8 mouse cellular contexts compared by ENCODE assay signal in genomic region chr19:53800365-53800999, GRCm38 (mm10).
A peak's percentile ranks its signal among the peaks of the same experiment; 100 is the strongest.
DNase-seq lines count a peak whose midpoint lies in the region; ATAC-seq lines count a peak whose summit lies in the region.

No protein-coding gene starts in this region.

- no peaks in the 10 kb centered on the region for H3K36me3 ChIP-seq in limb, embryonic 12.5 days
- no peaks in the 10 kb centered on the region for H3K36me3 ChIP-seq in limb, embryonic 10.5 days
- no peaks in the 10 kb centered on the region for H3K36me3 ChIP-seq in forebrain, embryonic 14.5 days (ENCODE audit: control insufficient read depth, insufficient read depth, low read length)

- H3K4me3 ChIP-seq in limb, embryonic 12.5 days (replicated peaks): no peak overlapping the region
- H3K4me3 ChIP-seq in limb, embryonic 10.5 days: no peak overlapping the region
- H3K4me3 ChIP-seq in forebrain, embryonic 14.5 days (ENCODE audit: low read depth, low read length): no peak overlapping the region

- ATAC-seq in limb, embryonic 12.5 days (ENCODE audit: insufficient number of reproducible peaks, insufficient read depth, low FRiP score, low TSS enrichment, low read depth): no peak
- peak; percentile 93 for ATAC-seq in activated CD4-positive, CD25-positive, alpha-beta regulatory T cell, adult 4 months
- ATAC-seq in forebrain, embryonic 14.5 days: no peak

- H3K27me3 ChIP-seq in limb, embryonic 12.5 days: no peaks in the 10 kb centered on the region; the same call in 1 of the 2 replicates
- H3K27me3 ChIP-seq in limb, embryonic 10.5 days (ENCODE audit: low read depth, poor library complexity, severe bottlenecking): no peaks in the 10 kb centered on the region
- no peaks in the 10 kb centered on the region for H3K27me3 ChIP-seq in forebrain, embryonic 14.5 days (replicated peaks; ENCODE audit: control insufficient read depth, insufficient read depth, low read length)

- no peak overlapping the region for H3K4me2 ChIP-seq in limb, embryonic 12.5 days
- H3K4me2 ChIP-seq in forebrain, embryonic 14.5 days (ENCODE audit: low read length): no peak overlapping the region

- WGBS in limb, embryonic 12.5 days: 84% methylated on average over 15 of the region's 15 CpGs
- 89% methylated on average over 15 of the region's 15 CpGs for WGBS in limb, embryonic 10.5 days
- WGBS in forebrain, embryonic 14.5 days: 89% methylated on average over 15 of the region's 15 CpGs

- no peak for DNase-seq in limb, embryonic 10.5 days (ENCODE audit: low spot score)
- DNase-seq in fibroblast of lung, adult 2 months (ENCODE audit: low read depth): peak; percentile 82
- DNase-seq in mesoderm, embryonic 11.5 days (ENCODE audit: low read depth, low spot score): peak; percentile 35
- DNase-seq in gastrocnemius, postnatal 4 days (ENCODE audit: low spot score in 2 of 2): no peak
- DNase-seq in forebrain, embryonic 14.5 days (ENCODE audit: low spot score): no peak
- DNase-seq in kidney, postnatal 10 days: no peak

- peak overlapping the region; percentile 45 for H3K27ac ChIP-seq in limb, embryonic 12.5 days
- no peak overlapping the region for H3K27ac ChIP-seq in limb, embryonic 10.5 days
- H3K27ac ChIP-seq in forebrain, embryonic 14.5 days (ENCODE audit: low read depth, low read length): no peak overlapping the region

- H3K9ac ChIP-seq in limb, embryonic 12.5 days (replicated peaks): no peak overlapping the region
- H3K9ac ChIP-seq in forebrain, embryonic 14.5 days (ENCODE audit: low read length): no peak overlapping the region

- H3K4me1 ChIP-seq in limb, embryonic 12.5 days (replicated peaks): peaks cover 14% of the 10 kb centered on the region
- 0 out of 2 replicates have a peak, but pooled peaks cover 10% of the 10 kb centered on the region for H3K4me1 ChIP-seq in limb, embryonic 10.5 days
- no peaks in the 10 kb centered on the region; the same call in 1 of the 2 replicates for H3K4me1 ChIP-seq in forebrain, embryonic 14.5 days (ENCODE audit: control insufficient read depth, insufficient read depth, low read length)

- no peaks in the 10 kb centered on the region for H3K9me3 ChIP-seq in limb, embryonic 12.5 days
- H3K9me3 ChIP-seq in limb, embryonic 10.5 days (replicated peaks): no peaks in the 10 kb centered on the region
- no peaks in the 10 kb centered on the region for H3K9me3 ChIP-seq in forebrain, embryonic 14.5 days (replicated peaks; ENCODE audit: control insufficient read depth, low read length)

Comparison
In these comparisons a context has a peak if more than half of its experiments do, and no peak if none do; other contexts are left out.
1. DNase-seq: peak in fibroblast of lung, adult 2 months (single experiment) and mesoderm, embryonic 11.5 days (single experiment); none in limb, embryonic 10.5 days (single experiment), gastrocnemius, postnatal 4 days (0 of 2), forebrain, embryonic 14.5 days (single experiment) and kidney, postnatal 10 days (single experiment).